Mouse (Mus musculus): ENCODE results near the gene Rnf141. TPM values are rescaled to one million over a fixed set of nuclear protein-coding genes. Genes with fewer than 3 reads are reported as not detected.

Rnf141 gene
- polyA plus RNA-seq, 1 experiment from 2014 or later = 35.8 TPM

GRCm38 (mm10) chr7:110810995-110811394, 33.3 kb downstream of the Rnf141 start:
- ATAC-seq (ENCODE audit: low FRiP score) = no peak
- Histone ChIP-seq H3K9ac (replicated peaks) (no peak overlapping the region), H3K27me3 (replicated peaks) (no peaks in the 10 kb centered on the region), H3K4me2 (no peak overlapping the region), H3K4me1 (0 out of 2 replicates have a peak, but pooled peaks cover 7% of the 10 kb centered on the region), H3K4me3 (replicated peaks) (no peak overlapping the region), H3K36me3 (peaks cover 11% of the 10 kb centered on the region), H3K9me3 (replicated peaks) (no peaks in the 10 kb centered on the region), H3K27ac (replicated peaks) (no peak overlapping the region)
- 82% methylated on average over 8 of the region's 8 CpGs for WGBS

- Histone ChIP-seq H3K9ac (replicated peaks) (no peak overlapping the region), H3K27ac (replicated peaks) (peak overlapping the region; percentile 54; the same call in 1 of the 2 replicates), H3K4me2 (no peak overlapping the region), H3K9me3 (replicated peaks) (no peaks in the 10 kb centered on the region), H3K27me3 (replicated peaks) (no peaks in the 10 kb centered on the region), H3K36me3 (peaks cover 11% of the 10 kb centered on the region), H3K4me3 (replicated peaks) (no peak overlapping the region), H3K4me1 (0 out of 2 replicates have a peak, but pooled peaks cover 7% of the 10 kb centered on the region)
- WGBS = 82% methylated on average over 18 of the region's 18 CpGs
- ATAC-seq (ENCODE audit: low FRiP score) = no peak
Measured at GRCm38 (mm10) chr7:110809585-110810557, 34.4 kb downstream of the Rnf141 start.

- no peak overlapping the region for H3K4me2 ChIP-seq
- peaks cover 8% of the 10 kb centered on the region for H3K36me3 ChIP-seq
- WGBS = 51% methylated on average over 3 of the region's 3 CpGs
- H3K9me3 ChIP-seq (replicated peaks) = no peaks in the 10 kb centered on the region
- no peaks in the 10 kb centered on the region for H3K27me3 ChIP-seq (replicated peaks)
- H3K27ac ChIP-seq (replicated peaks) = peak overlapping the region; percentile 54; the same call in 1 of the 2 replicates
- H3K4me3 ChIP-seq (replicated peaks) = no peak overlapping the region
- H3K4me1 ChIP-seq = 0 out of 2 replicates have a peak, but pooled peaks cover 11% of the 10 kb centered on the region
- no peak overlapping the region for H3K9ac ChIP-seq (replicated peaks)
- ATAC-seq (ENCODE audit: low FRiP score) = no peak
Measured at GRCm38 (mm10) chr7:110808962-110809361, 35.3 kb downstream of the Rnf141 start.

GRCm38 (mm10) chr7:110807460-110808030, 36.7 kb downstream of the Rnf141 start:
- Histone ChIP-seq H3K9me3 (replicated peaks) (no peaks in the 10 kb centered on the region), H3K9ac (replicated peaks) (no peak overlapping the region), H3K4me2 (no peak overlapping the region), H3K4me1 (0 out of 2 replicates have a peak, but pooled peaks cover 11% of the 10 kb centered on the region), H3K4me3 (replicated peaks) (no peak overlapping the region), H3K27me3 (replicated peaks) (no peaks in the 10 kb centered on the region; the same call in 1 of the 2 replicates), H3K36me3 (peaks cover 2% of the 10 kb centered on the region), H3K27ac (replicated peaks) (no peak overlapping the region)
- WGBS = 94% methylated on average over 13 of the region's 13 CpGs
- no peak for ATAC-seq (ENCODE audit: low FRiP score)

GRCm38 (mm10) chr7:110804266-110804665, 40.0 kb downstream of the Rnf141 start:
- no peaks in the 10 kb centered on the region for H3K36me3 ChIP-seq
- no peaks in the 10 kb centered on the region; the same call in 1 of the 2 replicates for H3K27me3 ChIP-seq (replicated peaks)
- no peak overlapping the region for H3K4me2 ChIP-seq
- H3K4me1 ChIP-seq = 0 out of 2 replicates have a peak, but pooled peaks cover 7% of the 10 kb centered on the region
- no peak overlapping the region for H3K9ac ChIP-seq (replicated peaks)
- peak; percentile 62 for ATAC-seq (ENCODE audit: low FRiP score)
- no peak overlapping the region for H3K4me3 ChIP-seq (replicated peaks)
- 70% methylated on average over 3 of the region's 3 CpGs for WGBS
- no peak overlapping the region for H3K27ac ChIP-seq (replicated peaks)
- no peaks in the 10 kb centered on the region for H3K9me3 ChIP-seq (replicated peaks)

GRCm38 (mm10) chr7:110803131-110803530, 41.1 kb downstream of the Rnf141 start:
- no peaks in the 10 kb centered on the region; the same call in 1 of the 2 replicates for H3K27me3 ChIP-seq (replicated peaks)
- 95% methylated on average over 10 of the region's 10 CpGs for WGBS
- H3K4me3 ChIP-seq (replicated peaks) = no peak overlapping the region
- H3K9ac ChIP-seq (replicated peaks) = no peak overlapping the region
- no peak for ATAC-seq (ENCODE audit: low FRiP score)
- H3K9me3 ChIP-seq (replicated peaks) = no peaks in the 10 kb centered on the region
- no peaks in the 10 kb centered on the region for H3K36me3 ChIP-seq
- peaks cover 8% of the 10 kb centered on the region; the same call in 1 of the 2 replicates for H3K4me1 ChIP-seq
- no peak overlapping the region for H3K4me2 ChIP-seq
- H3K27ac ChIP-seq (replicated peaks) = no peak overlapping the region

GRCm38 (mm10) chr7:110801028-110801427, 43.2 kb downstream of the Rnf141 start:
- H3K9ac ChIP-seq (replicated peaks) = no peak overlapping the region
- no peaks in the 10 kb centered on the region for H3K36me3 ChIP-seq
- peaks cover 8% of the 10 kb centered on the region; the same call in 1 of the 2 replicates for H3K4me1 ChIP-seq
- peak; percentile 67; the same call in 1 of the 2 replicates for ATAC-seq (ENCODE audit: low FRiP score)
- H3K4me2 ChIP-seq = no peak overlapping the region
- H3K27me3 ChIP-seq (replicated peaks) = no peaks in the 10 kb centered on the region; the same call in 1 of the 2 replicates
- 3% methylated on average over 4 of the region's 4 CpGs for WGBS
- H3K9me3 ChIP-seq (replicated peaks) = no peaks in the 10 kb centered on the region
- H3K4me3 ChIP-seq (replicated peaks) = no peak overlapping the region
- H3K27ac ChIP-seq (replicated peaks) = no peak overlapping the region

GRCm38 (mm10) chr7:110797722-110798409, 46.4 kb downstream of the Rnf141 start:
- H3K4me2 ChIP-seq = no peak overlapping the region
- H3K36me3 ChIP-seq = no peaks in the 10 kb centered on the region
- ATAC-seq (ENCODE audit: low FRiP score) = no peak
- H3K9ac ChIP-seq (replicated peaks) = no peak overlapping the region
- H3K4me1 ChIP-seq = peaks cover 4% of the 10 kb centered on the region; the same call in 1 of the 2 replicates
- 91% methylated on average over 11 of the region's 11 CpGs for WGBS
- H3K27ac ChIP-seq (replicated peaks) = no peak overlapping the region
- no peaks in the 10 kb centered on the region for H3K27me3 ChIP-seq (replicated peaks)
- no peak overlapping the region for H3K4me3 ChIP-seq (replicated peaks)
- H3K9me3 ChIP-seq (replicated peaks) = no peaks in the 10 kb centered on the region

- no peak for ATAC-seq (ENCODE audit: low FRiP score)
- no peaks in the 10 kb centered on the region for H3K36me3 ChIP-seq
- peaks cover 4% of the 10 kb centered on the region; the same call in 1 of the 2 replicates for H3K4me1 ChIP-seq
- no peaks in the 10 kb centered on the region for H3K27me3 ChIP-seq (replicated peaks)
- no peak overlapping the region for H3K4me3 ChIP-seq (replicated peaks)
- no peak overlapping the region for H3K4me2 ChIP-seq
- no peak overlapping the region for H3K27ac ChIP-seq (replicated peaks)
- WGBS = 71% methylated on average over 12 of the region's 12 CpGs
- no peak overlapping the region for H3K9ac ChIP-seq (replicated peaks)
- H3K9me3 ChIP-seq (replicated peaks) = no peaks in the 10 kb centered on the region
Measured at GRCm38 (mm10) chr7:110796367-110797051, 47.7 kb downstream of the Rnf141 start.

GRCm38 (mm10) chr7:110794722-110795121, 49.5 kb downstream of the Rnf141 start:
- Histone ChIP-seq H3K4me1 (peaks cover 4% of the 10 kb centered on the region; the same call in 1 of the 2 replicates), H3K4me3 (replicated peaks) (no peak overlapping the region), H3K9me3 (replicated peaks) (no peaks in the 10 kb centered on the region), H3K27ac (replicated peaks) (no peak overlapping the region), H3K9ac (replicated peaks) (no peak overlapping the region), H3K4me2 (no peak overlapping the region), H3K27me3 (replicated peaks) (no peaks in the 10 kb centered on the region), H3K36me3 (no peaks in the 10 kb centered on the region)
- no peak for ATAC-seq (ENCODE audit: low FRiP score)
- 67% methylated on average over 4 of the region's 4 CpGs for whole genome bisulfite sequencing

- no peak for ATAC-seq (ENCODE audit: low FRiP score)
- no peak overlapping the region for H3K4me3 ChIP-seq (replicated peaks)
- no peak overlapping the region for H3K9ac ChIP-seq (replicated peaks)
- H3K27me3 ChIP-seq (replicated peaks) = no peaks in the 10 kb centered on the region
- H3K4me2 ChIP-seq = no peak overlapping the region
- no peaks in the 10 kb centered on the region for H3K36me3 ChIP-seq
- H3K27ac ChIP-seq (replicated peaks) = no peak overlapping the region
- H3K9me3 ChIP-seq (replicated peaks) = no peaks in the 10 kb centered on the region
- H3K4me1 ChIP-seq = no peaks in the 10 kb centered on the region
- WGBS = 75% methylated on average over 2 of the region's 2 CpGs
Measured at GRCm38 (mm10) chr7:110792834-110793233, 51.4 kb downstream of the Rnf141 start.

Measured in neural tube, embryonic 15.5 days (tissue).